Mouse (Mus musculus) lung, embryonic 14.5 days (tissue): ENCODE results near the gene Eng. TPM values are rescaled to one million over a fixed set of nuclear protein-coding genes. Genes with fewer than 3 reads are reported as not detected.

Experiments
- ATAC-seq: fragments of 200-750 bp; cut with Nextera tagmentation; 2 replicates; pipeline ENCODE4 v1.8.0; 2017; ENCODE audit warnings: mild to moderate bottlenecking, moderate TSS enrichment, moderate library complexity; ENCODE audit not compliant: insufficient read depth
- DNase-seq: peaks from one replicate; pipeline ENCODE4 v3.0.0-alpha.2; 2015
- H3K27ac ChIP-seq: fragments of 300-500 bp; sonication (generic); 2 replicates; pipeline ENCODE4 v1.5.1; 2014; ENCODE audit warnings: low read depth, mild to moderate bottlenecking, moderate library complexity
- H3K27me3 ChIP-seq: fragments of 300-500 bp; sonication (generic); 2 replicates; pipeline ENCODE4 v1.6.1; 2014; ENCODE audit warnings: low read length, control low read depth; ENCODE audit not compliant: insufficient read depth
- H3K36me3 ChIP-seq: fragments of 300-500 bp; sonication (generic); 2 replicates; pipeline ENCODE4 v1.6.1; 2014; ENCODE audit warnings: control low read depth; ENCODE audit not compliant: insufficient read depth
- H3K4me1 ChIP-seq: fragments of 300-500 bp; sonication (generic); 2 replicates; pipeline ENCODE4 v1.6.1; 2014; ENCODE audit warnings: antibody characterized with exemption, control low read depth; ENCODE audit not compliant: insufficient read depth
- H3K4me2 ChIP-seq: fragments of 300-500 bp; sonication (generic); 2 replicates; pipeline ENCODE4 v1.6.1; 2014; ENCODE audit warnings: mild to moderate bottlenecking
- H3K4me3 ChIP-seq: fragments of 300-500 bp; sonication (generic); 2 replicates; pipeline ENCODE4 v1.5.1; 2014; ENCODE audit warnings: low read depth, low read length
- H3K9ac ChIP-seq: fragments of 300-500 bp; sonication (generic); 2 replicates; pipeline ENCODE4 v1.6.1; 2014
- H3K9me3 ChIP-seq: fragments of 300-500 bp; sonication (generic); 2 replicates; pipeline ENCODE4 v1.6.1; 2016; ENCODE audit warnings: low read depth, low read length, control low read depth
- CTCF ChIP-seq: IDR thresholded peaks from 2 replicates; pipeline ENCODE4 v1.5.1; 2016; ENCODE audit warnings: antibody characterized with exemption, low read depth
- WGBS: fragments of 180-500 bp; shearing (Covaris S2); extraction: QIAGEN DNeasy Blood & Tissue Kit; methylation state at CpG from one replicate; pipeline ENCODE4 v1.1.7; 2014; 5-methylcytosine and 5-hydroxymethylcytosine counted together
- polyA plus RNA-seq: library from polyadenylated mRNA; unstranded; fragments of >200 nt; fragmentation: Nextera tagmentation; extraction: Ambion mirVana; gene quantifications from 2 replicates; pipeline ENCODE4 v1.2.1, GENCODE M21; 2014

Gene Eng
- polyA plus RNA-seq, 1 experiment from 2014 or later, result 98.5 TPM

DNA sequence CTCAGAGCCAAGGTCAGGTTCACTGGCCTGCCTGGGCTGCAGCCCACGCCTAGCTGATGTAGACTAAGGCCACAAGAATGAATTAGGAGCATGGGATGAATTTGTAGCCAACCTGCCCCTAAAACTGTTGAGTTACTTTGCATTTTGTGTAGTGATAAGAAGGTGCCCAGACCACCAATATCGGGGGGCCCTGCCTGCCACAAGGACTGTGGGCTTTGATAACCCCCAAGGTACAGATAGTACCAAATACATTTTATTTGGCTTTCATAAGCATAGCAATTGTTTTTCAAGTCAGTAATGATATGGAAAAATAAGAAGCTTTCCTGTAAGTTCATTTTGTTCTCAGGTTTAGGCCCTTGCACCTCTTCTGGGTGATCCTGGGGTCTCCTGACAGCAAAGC lies 12.5 kb downstream of the Eng start:
- Histone ChIP-seq H3K36me3 (peaks cover 22% of the 10 kb centered on the region), H3K9ac (no peak overlapping the region), H3K4me1 (peaks cover 16% of the 10 kb centered on the region; the same call in 1 of the 2 replicates), H3K27me3 (no peaks in the 10 kb centered on the region), H3K27ac (no peak overlapping the region), H3K4me2 (no peak overlapping the region), H3K4me3 (no peak overlapping the region), H3K9me3 (no peaks in the 10 kb centered on the region)
- WGBS, result 80% methylated on average over 2 of the region's 2 CpGs
- ATAC-seq, result no peak
- no peak for TF ChIP-seq CTCF
- no peak for DNase-seq

DNA sequence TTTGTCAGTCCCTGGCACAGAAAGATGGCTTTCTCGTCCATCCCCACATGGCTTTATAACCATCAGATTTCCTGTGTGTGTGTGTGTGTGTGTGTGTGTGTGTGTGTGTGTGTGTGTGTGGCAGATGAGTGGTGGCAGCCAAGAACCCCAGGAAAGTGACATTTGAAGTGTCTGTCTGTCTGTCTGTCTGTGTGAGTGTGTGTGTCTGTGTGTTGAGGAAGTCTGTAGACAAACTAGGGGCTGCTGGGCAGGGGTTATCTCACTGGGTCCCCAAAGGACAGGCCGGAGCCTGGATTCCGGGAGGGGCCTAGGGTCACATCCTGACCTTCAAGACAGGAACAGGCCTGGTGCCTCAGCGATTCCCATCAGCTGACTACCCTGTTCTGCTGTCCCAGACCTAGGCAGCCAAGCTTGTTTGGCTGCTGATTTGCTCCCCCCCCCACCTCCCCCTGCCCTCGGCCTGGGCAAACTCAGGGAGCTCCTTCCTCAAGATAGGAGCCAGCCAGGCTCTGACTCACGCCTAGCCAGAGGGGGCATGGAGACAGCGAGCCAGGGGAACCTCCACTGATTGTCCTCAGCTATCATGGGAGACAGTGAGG lies 15.2 kb downstream of the Eng start:
- no peaks in the 10 kb centered on the region for H3K4me1 ChIP-seq
- H3K27me3 ChIP-seq, result no peaks in the 10 kb centered on the region
- no peak overlapping the region for H3K9ac ChIP-seq
- peak; percentile 32 for DNase-seq
- H3K9me3 ChIP-seq, result no peaks in the 10 kb centered on the region
- peaks cover 26% of the 10 kb centered on the region for H3K36me3 ChIP-seq
- H3K4me2 ChIP-seq, result no peak overlapping the region
- no peak overlapping the region for H3K4me3 ChIP-seq
- TF ChIP-seq CTCF, result no peak
- peak; percentile 50; the same call in 1 of the 2 replicates for ATAC-seq
- 16% methylated on average over 7 of the region's 7 CpGs for WGBS
- H3K27ac ChIP-seq, result peak overlapping the region; percentile 33; the same call in 1 of the 2 replicates

DNA sequence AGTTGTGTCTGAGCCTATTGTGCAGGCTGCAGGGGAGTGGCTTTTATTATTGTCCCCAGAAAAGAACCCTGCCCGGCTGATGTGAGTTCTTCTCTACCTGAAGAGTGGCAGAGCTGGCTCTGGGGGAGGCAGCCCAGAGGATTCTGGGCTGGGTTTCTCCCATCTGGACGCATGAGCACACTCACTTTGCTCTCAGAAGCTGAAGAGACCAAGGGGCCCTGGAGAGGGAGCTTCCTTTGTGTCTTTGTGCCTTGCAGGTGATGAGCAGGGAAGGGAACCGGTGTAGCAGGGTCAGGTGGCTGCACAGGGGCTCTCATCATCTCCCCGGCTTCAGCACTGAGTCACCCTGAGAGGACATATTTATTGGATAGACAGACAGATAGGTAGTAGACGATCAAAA lies 15.9 kb downstream of the Eng start:
- Histone ChIP-seq H3K9ac (no peak overlapping the region), H3K27ac (peak overlapping the region; percentile 33; the same call in 1 of the 2 replicates), H3K36me3 (peaks cover 26% of the 10 kb centered on the region), H3K4me2 (no peak overlapping the region), H3K9me3 (no peaks in the 10 kb centered on the region), H3K4me1 (no peaks in the 10 kb centered on the region), H3K4me3 (no peak overlapping the region), H3K27me3 (no peaks in the 10 kb centered on the region)
- DNase-seq, result no peak
- ATAC-seq, result no peak
- 49% methylated on average over 5 of the region's 5 CpGs for WGBS
- no peak for TF ChIP-seq CTCF

DNA sequence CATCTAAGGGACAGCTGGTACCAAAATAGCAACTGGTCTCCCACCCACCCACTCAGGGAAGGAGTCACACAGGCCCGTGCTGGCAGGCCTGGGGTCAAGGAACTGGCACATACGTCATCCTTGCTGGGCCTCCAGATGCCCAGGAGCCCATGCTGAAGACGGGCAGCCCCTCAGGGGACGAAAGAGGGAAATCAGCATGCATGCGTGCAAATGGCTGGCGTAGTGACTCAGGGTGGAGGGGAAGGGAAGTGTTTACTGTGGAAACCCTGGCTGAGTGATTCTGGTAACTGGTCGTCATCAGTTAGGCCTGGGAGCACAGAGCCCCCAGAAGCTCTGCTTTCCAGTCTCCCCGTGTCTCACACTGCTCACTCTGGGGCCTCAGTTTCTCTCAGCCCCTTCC lies 18.9 kb downstream of the Eng start:
- Histone ChIP-seq H3K27me3 (no peaks in the 10 kb centered on the region), H3K9ac (no peak overlapping the region), H3K27ac (no peak overlapping the region), H3K4me2 (no peak overlapping the region), H3K4me1 (no peaks in the 10 kb centered on the region), H3K4me3 (no peak overlapping the region), H3K9me3 (no peaks in the 10 kb centered on the region), H3K36me3 (peaks cover 17% of the 10 kb centered on the region)
- DNase-seq, result no peak
- 76% methylated on average over 8 of the region's 8 CpGs for WGBS
- ATAC-seq, result no peak
- no peak for TF ChIP-seq CTCF

DNA sequence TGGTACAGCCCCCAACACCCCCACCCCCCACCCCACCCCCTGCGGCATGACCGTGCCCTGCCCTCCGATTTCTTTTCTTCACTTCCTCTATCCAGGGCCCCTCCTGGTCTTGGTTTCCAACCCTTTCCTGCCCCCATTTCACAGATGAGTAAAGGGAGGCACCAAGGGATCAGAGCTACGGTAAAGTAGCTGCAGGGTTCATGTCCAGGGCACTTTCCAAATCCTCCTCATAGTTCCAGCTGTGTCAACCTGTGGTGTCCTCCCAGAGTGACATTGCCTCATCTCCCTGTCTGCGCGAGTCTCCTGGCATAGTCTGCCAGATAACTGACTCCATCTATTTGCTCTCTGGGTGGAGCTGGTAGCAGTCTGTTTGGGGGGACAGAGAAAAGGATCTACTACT lies 19.5 kb downstream of the Eng start:
- Histone ChIP-seq H3K4me3 (no peak overlapping the region), H3K4me2 (no peak overlapping the region), H3K36me3 (peaks cover 20% of the 10 kb centered on the region), H3K9me3 (no peaks in the 10 kb centered on the region), H3K27ac (peak overlapping the region; percentile 15; the same call in 1 of the 2 replicates), H3K4me1 (no peaks in the 10 kb centered on the region), H3K9ac (no peak overlapping the region), H3K27me3 (no peaks in the 10 kb centered on the region)
- DNase-seq (no peak), ATAC-seq (no peak)
- no peak for TF ChIP-seq CTCF
- WGBS, result 75% methylated on average over 6 of the region's 6 CpGs

DNA sequence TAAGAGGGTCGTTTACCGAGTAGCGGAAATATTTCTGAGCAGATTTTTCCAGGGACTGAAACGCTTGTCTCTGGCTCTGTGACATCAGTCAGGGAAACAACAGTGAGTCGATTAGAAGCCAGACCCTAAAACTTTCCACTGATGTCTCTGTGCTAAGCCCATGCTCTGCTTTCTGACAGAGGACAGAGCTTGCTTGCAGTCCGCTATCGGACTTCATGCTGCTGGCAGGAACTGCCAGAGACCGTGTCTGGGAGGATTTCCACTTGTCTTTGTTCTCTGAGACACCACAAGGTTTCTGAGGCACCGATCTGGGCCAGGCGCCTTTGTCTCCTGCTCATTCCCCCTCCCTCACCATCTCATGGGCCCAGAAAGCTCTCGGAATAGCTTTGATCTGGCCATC lies 21.4 kb downstream of the Eng start:
- no peak overlapping the region for H3K4me2 ChIP-seq
- no peak for DNase-seq
- ATAC-seq, result no peak

DNA sequence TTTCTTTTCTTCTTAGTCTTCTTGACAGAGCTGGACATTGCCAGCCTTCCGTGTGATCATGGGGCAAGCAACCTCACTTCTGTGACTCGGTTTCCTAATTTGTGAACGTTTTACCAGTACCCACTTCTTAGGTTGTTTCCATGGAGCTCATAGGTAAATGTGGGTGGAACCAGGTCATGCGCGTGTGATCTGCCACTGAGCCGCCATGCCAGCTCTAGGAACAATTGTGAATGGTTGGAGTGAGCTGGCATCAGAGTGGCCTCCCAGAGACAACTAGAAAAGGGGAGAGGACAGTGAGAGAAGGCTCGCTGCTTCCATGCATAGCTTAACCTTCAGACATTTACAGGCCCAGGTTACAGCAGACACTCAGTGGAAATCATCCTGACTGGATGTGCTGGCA lies 21.8 kb downstream of the Eng start:
- DNase-seq, result no peak

More for the DNA sequence above, 21.4 kb downstream of the Eng start:
- Histone ChIP-seq H3K9me3 (no peaks in the 10 kb centered on the region), H3K9ac (no peak overlapping the region), H3K27me3 (no peaks in the 10 kb centered on the region), H3K36me3 (peaks cover 31% of the 10 kb centered on the region), H3K4me3 (no peak overlapping the region), H3K4me1 (no peaks in the 10 kb centered on the region), H3K27ac (no peak overlapping the region)
- TF ChIP-seq CTCF, result no peak
- 48% methylated on average over 11 of the region's 11 CpGs for WGBS

More for the DNA sequence above, 21.8 kb downstream of the Eng start:
- Histone ChIP-seq H3K36me3 (peaks cover 35% of the 10 kb centered on the region), H3K4me2 (no peak overlapping the region), H3K9ac (no peak overlapping the region; the same call in 1 of the 2 replicates), H3K4me3 (no peak overlapping the region), H3K27me3 (no peaks in the 10 kb centered on the region), H3K4me1 (no peaks in the 10 kb centered on the region), H3K27ac (no peak overlapping the region), H3K9me3 (no peaks in the 10 kb centered on the region)
- WGBS, result 88% methylated on average over 7 of the region's 7 CpGs
- no peak for ATAC-seq
- no peak for TF ChIP-seq CTCF
